Mouse (Mus musculus) hindbrain, embryonic 13.5 days (tissue): ENCODE results near the gene Grin2a. TPM values are rescaled to one million over a fixed set of nuclear protein-coding genes. Genes with fewer than 3 reads are reported as not detected.

Source experiments
- ATAC-seq: fragments of 200-750 bp; cut with Nextera tagmentation; 2 replicates; pipeline ENCODE4 v1.8.0; 2017; ENCODE audit warnings: moderate TSS enrichment; ENCODE audit not compliant: low FRiP score
- H3K27ac ChIP-seq: fragments of 300-500 bp; sonication (generic); 2 replicates; pipeline ENCODE4 v1.5.1; 2015; ENCODE audit warnings: inconsistent platforms, mild to moderate bottlenecking, moderate library complexity
- H3K27me3 ChIP-seq: fragments of 300-500 bp; sonication (generic); 2 replicates; pipeline ENCODE4 v1.6.1; 2015; ENCODE audit warnings: mild to moderate bottlenecking, inconsistent platforms
- H3K36me3 ChIP-seq: fragments of 300-500 bp; sonication (generic); 2 replicates; pipeline ENCODE4 v1.6.1; 2015; ENCODE audit warnings: mild to moderate bottlenecking, inconsistent platforms
- H3K4me1 ChIP-seq: fragments of 300-500 bp; sonication (generic); replicated peaks from 2 replicates; pipeline ENCODE4 v1.6.1; 2015; ENCODE audit warnings: inconsistent platforms
- H3K4me2 ChIP-seq: fragments of 300-500 bp; sonication (generic); 2 replicates; pipeline ENCODE4 v1.6.1; 2015; ENCODE audit warnings: inconsistent platforms, mild to moderate bottlenecking, moderate library complexity
- H3K4me3 ChIP-seq: fragments of 300-500 bp; sonication (generic); 2 replicates; pipeline ENCODE4 v1.5.1; 2015; ENCODE audit warnings: mild to moderate bottlenecking, inconsistent platforms
- H3K9ac ChIP-seq: fragments of 300-500 bp; sonication (generic); 2 replicates; pipeline ENCODE4 v1.6.1; 2015; ENCODE audit warnings: mild to moderate bottlenecking, inconsistent platforms
- H3K9me3 ChIP-seq: fragments of 300-500 bp; sonication (generic); 2 replicates; pipeline ENCODE4 v1.6.1; 2016; ENCODE audit warnings: inconsistent platforms
- WGBS: fragments of 180-500 bp; shearing (Covaris S2); methylation state at CpG from one replicate; pipeline ENCODE4 v1.1.7; 2015; 5-methylcytosine and 5-hydroxymethylcytosine counted together
- polyA plus RNA-seq: library from polyadenylated mRNA; unstranded; fragments of >200 nt; fragmentation: Nextera tagmentation; extraction: Ambion mirVana; gene quantifications from 2 replicates; pipeline ENCODE4 v1.2.1, GENCODE M21; 2015

Gene Grin2a
- 5.3 TPM in 2 replicates for polyA plus RNA-seq

- Histone ChIP-seq H3K4me2 (peak within 1 kb of the TSS; percentile 93), H3K4me1 (peaks cover 42% of the 10 kb centered on the region), H3K9ac (peak within 1 kb of the TSS; percentile 75), H3K36me3 (no peaks in the 10 kb centered on the region), H3K9me3 (no peaks in the 10 kb centered on the region), H3K27me3 (peaks cover 69% of the 10 kb centered on the region), H3K4me3 (peak within 1 kb of the TSS; percentile 54), H3K27ac (peak within 1 kb of the TSS; percentile 70)
- peak; percentile 57 for ATAC-seq
- under 1% methylated on average over 65 of the region's 69 CpGs for WGBS
Observed at GRCm38 (mm10) chr16:9994951-9995813, at the start of gene Grin2a. TSS of gene Grin2a (minus strand) at chr16:9995560.

- Histone ChIP-seq H3K36me3 (no peaks in the 10 kb centered on the region), H3K27me3 (no peaks in the 10 kb centered on the region), H3K4me2 (no peak overlapping the region), H3K9ac (no peak overlapping the region), H3K27ac (no peak overlapping the region), H3K4me1 (no peaks in the 10 kb centered on the region), H3K9me3 (no peaks in the 10 kb centered on the region), H3K4me3 (no peak overlapping the region)
- no peak for ATAC-seq
- 83% methylated on average over 7 of the region's 7 CpGs for WGBS
Observed at GRCm38 (mm10) chr16:10035582-10036215, 40.3 kb upstream of the Grin2a start.

GRCm38 (mm10) chr16:10033416-10033979 is 38.1 kb upstream of the Grin2a start:
- Histone ChIP-seq H3K36me3 (no peaks in the 10 kb centered on the region), H3K9me3 (no peaks in the 10 kb centered on the region), H3K4me2 (no peak overlapping the region), H3K4me3 (no peak overlapping the region), H3K27me3 (no peaks in the 10 kb centered on the region), H3K4me1 (no peaks in the 10 kb centered on the region), H3K27ac (no peak overlapping the region), H3K9ac (no peak overlapping the region)
- no peak for ATAC-seq
- WGBS: 88% methylated on average over 4 of the region's 4 CpGs

DNA sequence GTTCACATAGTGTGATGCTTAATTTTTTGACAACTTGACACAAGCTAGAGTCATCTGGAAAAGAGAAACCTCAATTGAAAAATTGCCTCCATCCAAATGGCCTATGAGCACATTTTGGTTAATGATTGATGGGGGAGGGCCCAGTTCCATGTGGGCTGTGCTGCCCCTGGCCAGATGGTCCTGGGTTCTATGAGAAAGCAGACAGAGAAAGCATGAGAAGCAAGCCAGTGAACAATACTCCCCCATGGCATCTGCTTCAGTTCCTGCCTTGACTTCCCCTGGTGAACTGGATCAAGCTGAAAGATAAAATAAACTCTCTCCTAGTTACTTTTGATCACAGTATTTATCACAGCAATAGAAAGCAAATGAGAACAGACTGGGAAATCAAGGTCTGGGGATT is 36.5 kb upstream of the Grin2a start:
- no peaks in the 10 kb centered on the region for H3K27me3 ChIP-seq
- H3K4me1 ChIP-seq: no peaks in the 10 kb centered on the region
- no peaks in the 10 kb centered on the region for H3K36me3 ChIP-seq
- no peak overlapping the region for H3K4me2 ChIP-seq
- no peak overlapping the region for H3K9ac ChIP-seq
- no peak overlapping the region for H3K4me3 ChIP-seq
- H3K9me3 ChIP-seq: no peaks in the 10 kb centered on the region
- H3K27ac ChIP-seq: no peak overlapping the region
- no peak for ATAC-seq

- Histone ChIP-seq H3K36me3 (no peaks in the 10 kb centered on the region), H3K4me3 (no peak overlapping the region), H3K4me2 (no peak overlapping the region), H3K9me3 (no peaks in the 10 kb centered on the region), H3K27me3 (no peaks in the 10 kb centered on the region), H3K27ac (no peak overlapping the region), H3K9ac (no peak overlapping the region), H3K4me1 (no peaks in the 10 kb centered on the region)
- no peak for ATAC-seq
- 83% methylated on average over 6 of the region's 6 CpGs for WGBS
Observed at GRCm38 (mm10) chr16:10026741-10027140, 31.4 kb upstream of the Grin2a start.

DNA sequence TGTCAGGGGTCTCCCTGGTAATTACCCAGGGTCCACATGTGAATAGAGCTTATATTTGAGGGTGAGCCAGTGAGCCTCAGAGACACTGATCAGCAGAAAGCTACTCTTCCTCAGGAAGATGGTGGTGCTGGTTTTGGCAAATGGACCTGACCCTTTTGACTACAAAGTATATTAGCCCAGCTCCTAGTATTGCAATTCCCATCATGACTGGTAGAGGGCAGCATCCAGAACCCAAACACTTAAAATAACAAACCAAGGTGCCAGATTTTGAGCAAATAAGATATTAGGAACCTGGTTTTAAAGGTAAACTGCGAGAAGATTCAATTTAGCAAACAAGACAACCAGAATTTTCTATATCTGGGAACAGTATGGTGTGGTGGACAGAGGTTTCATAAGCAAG is 14.4 kb upstream of the Grin2a start:
- H3K4me1 ChIP-seq: no peaks in the 10 kb centered on the region
- 78% methylated on average over 1 of the region's 1 CpGs for WGBS
- no peaks in the 10 kb centered on the region; the same call in 1 of the 2 replicates for H3K9me3 ChIP-seq
- no peak overlapping the region for H3K4me2 ChIP-seq
- no peak overlapping the region for H3K9ac ChIP-seq
- no peaks in the 10 kb centered on the region for H3K27me3 ChIP-seq
- no peak overlapping the region for H3K4me3 ChIP-seq
- no peak overlapping the region for H3K27ac ChIP-seq
- no peak for ATAC-seq
- no peaks in the 10 kb centered on the region for H3K36me3 ChIP-seq

DNA sequence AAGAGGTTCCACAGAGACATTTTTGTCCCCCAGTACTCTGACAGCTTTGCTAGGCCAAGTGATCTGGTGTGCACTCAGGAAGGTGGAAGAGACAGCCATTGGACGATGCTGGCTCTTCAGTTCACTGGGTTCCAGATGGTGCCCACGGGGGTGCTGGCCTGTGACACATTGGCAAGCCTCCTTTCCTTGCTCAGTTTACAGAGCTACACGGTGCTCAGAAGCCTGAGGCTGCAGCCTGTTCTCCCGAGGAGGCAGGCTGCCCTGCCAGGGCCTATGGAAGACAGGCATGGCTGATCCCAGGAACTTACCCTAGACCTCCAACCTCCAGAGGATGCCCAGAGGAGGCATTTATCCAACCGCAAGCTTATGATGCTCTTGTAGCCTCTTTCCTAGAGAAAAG is 10.2 kb upstream of the Grin2a start:
- no peaks in the 10 kb centered on the region for H3K36me3 ChIP-seq
- H3K9me3 ChIP-seq: no peaks in the 10 kb centered on the region; the same call in 1 of the 2 replicates
- no peak overlapping the region for H3K27ac ChIP-seq
- H3K27me3 ChIP-seq: no peaks in the 10 kb centered on the region
- no peak overlapping the region for H3K4me3 ChIP-seq
- 82% methylated on average over 5 of the region's 5 CpGs for WGBS
- H3K9ac ChIP-seq: no peak overlapping the region
- ATAC-seq: no peak
- H3K4me2 ChIP-seq: no peak overlapping the region
- H3K4me1 ChIP-seq: no peaks in the 10 kb centered on the region

- H3K4me1 ChIP-seq: no peaks in the 10 kb centered on the region
- 95% methylated on average over 4 of the region's 4 CpGs for WGBS
- no peaks in the 10 kb centered on the region for H3K36me3 ChIP-seq
- H3K9me3 ChIP-seq: no peaks in the 10 kb centered on the region; the same call in 1 of the 2 replicates
- no peak overlapping the region for H3K4me3 ChIP-seq
- no peaks in the 10 kb centered on the region for H3K27me3 ChIP-seq
- no peak overlapping the region for H3K9ac ChIP-seq
- no peak overlapping the region for H3K27ac ChIP-seq
- no peak overlapping the region for H3K4me2 ChIP-seq
- ATAC-seq: no peak
Observed at GRCm38 (mm10) chr16:10004096-10004495, 8.7 kb upstream of the Grin2a start.

GRCm38 (mm10) chr16:10003001-10003400 is 7.6 kb upstream of the Grin2a start:
- Histone ChIP-seq H3K36me3 (no peaks in the 10 kb centered on the region), H3K4me1 (no peaks in the 10 kb centered on the region), H3K4me3 (no peak overlapping the region), H3K27me3 (no peaks in the 10 kb centered on the region), H3K9me3 (no peaks in the 10 kb centered on the region; the same call in 1 of the 2 replicates), H3K9ac (no peak overlapping the region), H3K4me2 (no peak overlapping the region), H3K27ac (no peak overlapping the region)
- WGBS: 77% methylated on average over 1 of the region's 1 CpGs
- ATAC-seq: no peak

GRCm38 (mm10) chr16:10001601-10002000 is 6.2 kb upstream of the Grin2a start:
- no peaks in the 10 kb centered on the region for H3K36me3 ChIP-seq
- H3K4me1 ChIP-seq: no peaks in the 10 kb centered on the region
- no peak overlapping the region for H3K4me2 ChIP-seq
- H3K9ac ChIP-seq: no peak overlapping the region
- WGBS: 26% methylated on average over 1 of the region's 1 CpGs
- ATAC-seq: no peak
- H3K27me3 ChIP-seq: peaks cover 6% of the 10 kb centered on the region
- H3K4me3 ChIP-seq: no peak overlapping the region
- no peaks in the 10 kb centered on the region; the same call in 1 of the 2 replicates for H3K9me3 ChIP-seq
- no peak overlapping the region for H3K27ac ChIP-seq

- 75% methylated on average over 5 of the region's 5 CpGs for WGBS
- Histone ChIP-seq H3K36me3 (no peaks in the 10 kb centered on the region), H3K27me3 (peaks cover 23% of the 10 kb centered on the region), H3K4me1 (peaks cover 11% of the 10 kb centered on the region), H3K4me3 (no peak overlapping the region), H3K4me2 (no peak overlapping the region), H3K27ac (no peak overlapping the region), H3K9ac (no peak overlapping the region), H3K9me3 (no peaks in the 10 kb centered on the region)
- ATAC-seq: no peak
Observed at GRCm38 (mm10) chr16:9999926-10000325, 4.6 kb upstream of the Grin2a start.

GRCm38 (mm10) chr16:9997931-9998330 is 2.6 kb upstream of the Grin2a start:
- no peaks in the 10 kb centered on the region for H3K36me3 ChIP-seq
- ATAC-seq: no peak
- H3K4me3 ChIP-seq: no peak overlapping the region
- H3K9ac ChIP-seq: no peak overlapping the region
- H3K9me3 ChIP-seq: no peaks in the 10 kb centered on the region
- no peak overlapping the region for H3K27ac ChIP-seq
- peaks cover 29% of the 10 kb centered on the region for H3K4me1 ChIP-seq
- no peak overlapping the region for H3K4me2 ChIP-seq
- H3K27me3 ChIP-seq: peaks cover 43% of the 10 kb centered on the region
